20 mouse cellular contexts compared by ENCODE assay signal in the genomic region with DNA sequence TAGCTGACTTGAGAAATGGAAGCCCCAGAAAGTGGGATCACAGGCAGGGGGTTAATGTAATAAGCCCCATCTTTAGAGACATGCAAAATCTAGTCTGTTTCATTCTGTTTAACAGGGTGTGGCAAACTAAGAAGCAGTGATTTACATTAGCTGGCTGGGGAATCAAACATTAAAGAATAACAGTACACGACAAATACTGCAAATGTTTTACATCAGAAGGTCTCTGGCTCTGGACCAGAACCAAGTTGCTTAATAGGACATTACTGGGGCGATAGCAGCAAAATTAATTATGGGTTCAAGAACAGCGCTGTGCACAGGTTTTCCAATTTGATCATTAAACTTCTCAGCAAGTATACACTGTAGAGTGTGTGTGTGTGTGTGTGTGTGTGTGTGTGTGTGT.
"Had no signal": no experiment of that assay in that cellular context is flagged by ENCODE, and none has a peak within 500 bp of the region (broad histone marks: within the 10 kb centered on the region; RNA-seq: fewer than 3 reads in every experiment).

No protein-coding gene starts in this region.

- H3K27ac ChIP-seq: liver, embryonic 12.5 days; liver, embryonic 14.5 days; midbrain, embryonic 10.5 days; midbrain, embryonic 12.5 days; neural tube, embryonic 13.5 days; neural tube, embryonic 15.5 days had no signal

- H3K4me3 ChIP-seq: liver, embryonic 12.5 days; midbrain, embryonic 10.5 days; midbrain, embryonic 12.5 days; myocyte; neural tube, embryonic 13.5 days; neural tube, embryonic 15.5 days had no signal

- H3K4me1 ChIP-seq: liver, embryonic 12.5 days; midbrain, embryonic 10.5 days; midbrain, embryonic 12.5 days; neural tube, embryonic 13.5 days; neural tube, embryonic 15.5 days had no signal

- H3K36me3 ChIP-seq: liver, embryonic 12.5 days; midbrain, embryonic 10.5 days; midbrain, embryonic 12.5 days; neural tube, embryonic 13.5 days; neural tube, embryonic 15.5 days had no signal

- H3K9ac ChIP-seq: liver, embryonic 12.5 days; liver, embryonic 14.5 days; midbrain, embryonic 12.5 days; neural tube, embryonic 13.5 days; neural tube, embryonic 15.5 days had no signal

- H3K9me3 ChIP-seq: liver, embryonic 12.5 days; midbrain, embryonic 10.5 days; neural tube, embryonic 15.5 days had no signal

- H3K27me3 ChIP-seq: liver, embryonic 12.5 days; midbrain, embryonic 12.5 days; neural tube, embryonic 13.5 days; neural tube, embryonic 15.5 days had no signal

- ATAC-seq: liver, embryonic 12.5 days; midbrain, embryonic 16.5 days had no signal

- DNase-seq: lung, adult 2 months; lung, postnatal 14 days; lung, postnatal 4 days; midbrain, embryonic 14.5 days; retina, postnatal 1 day; right cerebral cortex, adult 18-20 months; right cerebral cortex, postnatal 25 days; right cerebral cortex, postnatal 4 days; spleen, adult 18-20 months; thymus, adult 18-20 months; thymus, postnatal 14 days; thymus, postnatal 36 days had no signal

- H3K4me2 ChIP-seq: liver, embryonic 12.5 days; midbrain, embryonic 12.5 days; neural tube, embryonic 13.5 days; neural tube, embryonic 15.5 days had no signal
